Mouse (Mus musculus) embryonic fibroblast, embryonic 13.5 days (primary cell): ENCODE results near the gene Lrrc3.

ENCODE experiments used
- CTCF ChIP-seq: IDR thresholded peaks from 2 replicates; pipeline ENCODE4 v1.5.1; 2011; ENCODE audit warnings: mild to moderate bottlenecking, control low read depth, low read length, moderate library complexity, borderline replicate concordance; ENCODE audit not compliant: insufficient read depth
- POLR2A ChIP-seq: IDR thresholded peaks from 2 replicates; pipeline ENCODE4 v1.6.1; 2011; ENCODE audit warnings: low read depth, mild to moderate bottlenecking, control low read depth, low read length, moderate library complexity

- TF ChIP-seq CTCF: no peak
- TF ChIP-seq POLR2A: no peak
Measured at GRCm38 (mm10) chr10:77939685-77940084, 37.3 kb upstream of the Lrrc3 start.
